In the genomic region with DNA sequence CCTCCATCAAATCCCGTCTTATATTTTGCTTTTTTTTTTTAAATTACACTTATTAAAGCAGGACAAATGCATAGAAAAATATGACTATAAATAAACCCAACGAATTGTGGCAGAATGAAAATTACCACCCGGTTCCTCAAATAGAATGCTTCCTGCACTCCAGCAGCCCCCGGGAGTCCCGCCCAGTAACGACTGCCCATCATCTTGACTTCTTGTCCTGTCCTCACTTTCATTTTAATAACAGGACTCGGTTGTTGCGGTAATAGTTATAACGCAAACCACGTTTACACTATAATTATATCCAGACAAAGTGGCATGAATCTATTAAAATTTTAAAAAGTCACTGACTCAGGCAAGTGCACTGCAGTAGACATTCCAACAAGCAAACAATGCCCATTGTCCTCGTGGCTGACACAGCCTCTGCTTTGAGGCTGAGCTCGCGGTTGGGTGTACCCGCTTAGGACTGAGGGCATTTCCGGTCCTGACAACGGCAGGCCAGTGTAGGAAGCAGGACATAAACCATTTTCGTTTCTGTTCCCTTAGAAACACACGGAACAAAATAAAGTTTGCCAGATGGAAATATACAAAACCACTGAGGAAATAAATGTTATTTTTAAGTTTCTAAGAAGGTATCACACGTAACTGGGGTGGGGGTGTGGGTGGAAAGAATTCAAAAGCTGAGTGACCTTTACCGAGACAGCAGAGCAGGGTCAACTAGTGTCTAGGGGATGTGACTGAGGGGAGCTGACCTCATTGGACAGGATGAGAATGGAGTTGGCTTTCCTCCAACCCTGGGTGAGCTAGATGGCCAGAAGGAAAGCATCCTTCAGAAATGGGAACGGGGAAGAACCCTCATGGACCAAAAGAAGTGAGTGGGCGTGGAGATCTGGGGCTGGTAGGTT, we compare ENCODE assay signal across 9 mouse cellular contexts.
A peak's percentile ranks its signal among the peaks of the same experiment; 100 is the strongest.
DNase-seq lines count a peak whose midpoint lies in the region; ATAC-seq and TF ChIP-seq lines count a peak whose summit lies in the region.
"Had no signal": no experiment of that assay in that cellular context is flagged by ENCODE, and none has a peak within 500 bp of the region (broad histone marks: within the 10 kb centered on the region; RNA-seq: fewer than 3 reads in every experiment).

No protein-coding gene starts in this region.

- H3K36me3 ChIP-seq in embryonic facial prominence, embryonic 15.5 days, result no peaks in the 10 kb centered on the region
- H3K36me3 ChIP-seq in kidney, postnatal 0 days (ENCODE audit: insufficient read depth, low read length), result no peaks in the 10 kb centered on the region
- no peaks in the 10 kb centered on the region for H3K36me3 ChIP-seq in forebrain, postnatal 0 days (ENCODE audit: insufficient read depth)
- H3K36me3 ChIP-seq: hindbrain, embryonic 15.5 days had no signal

- peak overlapping the region; percentile 58 for H3K4me3 ChIP-seq in gastrocnemius, adult 2 months
- peak overlapping the region; percentile 2; the same call in 1 of the 2 replicates for H3K4me3 ChIP-seq in embryonic facial prominence, embryonic 15.5 days (replicated peaks)
- H3K4me3 ChIP-seq in kidney, postnatal 0 days (replicated peaks; ENCODE audit: low read depth, low read length), result no peak overlapping the region
- no peak overlapping the region for H3K4me3 ChIP-seq in forebrain, postnatal 0 days (ENCODE audit: low read depth, low read length)
- H3K4me3 ChIP-seq: hindbrain, embryonic 15.5 days had no signal

- peak overlapping the region; percentile 23; the same call in 1 of the 2 replicates for H3K4me2 ChIP-seq in embryonic facial prominence, embryonic 15.5 days (replicated peaks)
- H3K4me2 ChIP-seq in kidney, postnatal 0 days (ENCODE audit: low read length), result no peak overlapping the region
- H3K4me2 ChIP-seq in forebrain, postnatal 0 days (ENCODE audit: low read depth), result no peak overlapping the region
- H3K4me2 ChIP-seq: hindbrain, embryonic 15.5 days had no signal

- DNase-seq in gastrocnemius, adult 2 months, result peak; percentile 42
- no peak for DNase-seq in gastrocnemius, adult 18-20 months (ENCODE audit: low spot score)
- DNase-seq in kidney, postnatal 0 days (ENCODE audit: low spot score), result peak; percentile 57
- DNase-seq in embryo, embryonic 10.5 days (ENCODE audit: low spot score), result no peak
- no peak for DNase-seq in right cerebral cortex, postnatal 10 days (ENCODE audit: low spot score in 2 of 2)
- no peak for DNase-seq in forebrain, postnatal 0 days

- ATAC-seq in embryonic facial prominence, embryonic 15.5 days (ENCODE audit: insufficient number of reproducible peaks, low FRiP score, low TSS enrichment, low read depth), result peak; percentile 69; the same call in 1 of the 2 replicates
- ATAC-seq in kidney, postnatal 0 days (replicated peaks; ENCODE audit: low FRiP score, low read depth), result peak; percentile 69; the same call in 1 of the 2 replicates
- peak; percentile 94 for ATAC-seq in megakaryocyte-erythroid progenitor cell, adult 5-6 weeks (replicated peaks; ENCODE audit: low FRiP score, low TSS enrichment, poor library complexity, severe bottlenecking)
- no peak for ATAC-seq in forebrain, postnatal 0 days

- intact Hi-C loops in gastrocnemius, adult 2 months (cut with DNase I), result no loop called here

- no peaks in the 10 kb centered on the region for H3K27me3 ChIP-seq in embryonic facial prominence, embryonic 15.5 days
- no peaks in the 10 kb centered on the region for H3K27me3 ChIP-seq in kidney, postnatal 0 days (ENCODE audit: insufficient read depth, low read length)
- no peaks in the 10 kb centered on the region for H3K27me3 ChIP-seq in forebrain, postnatal 0 days (ENCODE audit: insufficient read depth, low read length)
- H3K27me3 ChIP-seq: hindbrain, embryonic 15.5 days had no signal

- no peak for TF ChIP-seq CTCF in gastrocnemius, adult 2 months (IDR thresholded peaks at IDR 0.05)
- TF ChIP-seq CTCF in kidney, postnatal 0 days (IDR thresholded peaks at IDR 0.05; ENCODE audit: low read depth), result no peak
- no peak for TF ChIP-seq CTCF in forebrain, postnatal 0 days (IDR thresholded peaks at IDR 0.05; ENCODE audit: low read depth)

- peak overlapping the region; percentile 72 for H3K27ac ChIP-seq in gastrocnemius, adult 2 months
- H3K27ac ChIP-seq in embryonic facial prominence, embryonic 15.5 days (replicated peaks), result peak overlapping the region; percentile 25; the same call in 1 of the 2 replicates
- H3K27ac ChIP-seq in kidney, postnatal 0 days, result peak overlapping the region; percentile 64; the same call in 1 of the 2 replicates
- no peak overlapping the region for H3K27ac ChIP-seq in forebrain, postnatal 0 days (ENCODE audit: low read depth, low read length)
- H3K27ac ChIP-seq: hindbrain, embryonic 15.5 days had no signal

- no peak overlapping the region for H3K9ac ChIP-seq in embryonic facial prominence, embryonic 15.5 days
- no peak overlapping the region for H3K9ac ChIP-seq in kidney, postnatal 0 days (ENCODE audit: low read depth, low read length)
- H3K9ac ChIP-seq in forebrain, postnatal 0 days, result no peak overlapping the region
- H3K9ac ChIP-seq: hindbrain, embryonic 15.5 days had no signal

- H3K4me1 ChIP-seq in embryonic facial prominence, embryonic 15.5 days, result peaks cover 16% of the 10 kb centered on the region; the same call in 1 of the 2 replicates
- no peaks in the 10 kb centered on the region for H3K4me1 ChIP-seq in kidney, postnatal 0 days (replicated peaks; ENCODE audit: insufficient read depth, low read length)
- no peaks in the 10 kb centered on the region for H3K4me1 ChIP-seq in forebrain, postnatal 0 days (ENCODE audit: insufficient read depth)
- H3K4me1 ChIP-seq: hindbrain, embryonic 15.5 days had no signal

- 39% methylated on average over 22 of the region's 22 CpGs for WGBS in embryonic facial prominence, embryonic 15.5 days
- WGBS in kidney, postnatal 0 days, result 69% methylated on average over 22 of the region's 22 CpGs
- WGBS in forebrain, postnatal 0 days, result 85% methylated on average over 22 of the region's 22 CpGs

- H3K9me3 ChIP-seq in embryonic facial prominence, embryonic 15.5 days (replicated peaks), result no peaks in the 10 kb centered on the region
- H3K9me3 ChIP-seq in kidney, postnatal 0 days (replicated peaks; ENCODE audit: low read length), result no peaks in the 10 kb centered on the region
- H3K9me3 ChIP-seq in forebrain, postnatal 0 days (ENCODE audit: low read length), result no peaks in the 10 kb centered on the region
- H3K9me3 ChIP-seq: hindbrain, embryonic 15.5 days had no signal

Comparison
In these comparisons a context has a peak if more than half of its experiments do, and no peak if none do; other contexts are left out.
1. DNase-seq: peak in gastrocnemius, adult 2 months (single experiment) and kidney, postnatal 0 days (single experiment); none in gastrocnemius, adult 18-20 months (single experiment), embryo, embryonic 10.5 days (single experiment), right cerebral cortex, postnatal 10 days (0 of 2) and forebrain, postnatal 0 days (single experiment).
2. H3K4me3 ChIP-seq: peak in gastrocnemius, adult 2 months (single experiment) and embryonic facial prominence, embryonic 15.5 days (single experiment); none in kidney, postnatal 0 days (single experiment) and forebrain, postnatal 0 days (single experiment).